Mouse (Mus musculus) embryonic facial prominence, embryonic 10.5 days (tissue): ENCODE results near the gene 1700013G24Rik. TPM values are rescaled to one million over a fixed set of nuclear protein-coding genes. Genes with fewer than 3 reads are reported as not detected.
"Not testable (repeated sequence)": the region's sequence is repeated elsewhere in the genome, so short reads cannot be mapped to it uniquely, and the experiment has no call there.

Source experiments
- DNase-seq: peaks from one replicate; pipeline ENCODE4 v3.0.0-alpha.2; 2017; ENCODE audit warnings: low spot score
- H3K27ac ChIP-seq: fragments of 300-500 bp; sonication (generic); replicated peaks from 2 replicates; pipeline ENCODE4 v1.5.1; 2016; ENCODE audit warnings: mild to moderate bottlenecking
- H3K27me3 ChIP-seq: fragments of 300-500 bp; sonication (generic); replicated peaks from 2 replicates; pipeline ENCODE4 v1.6.1; 2016; ENCODE audit warnings: low read depth, mild to moderate bottlenecking; ENCODE audit not compliant: poor library complexity, severe bottlenecking
- H3K36me3 ChIP-seq: fragments of 300-500 bp; sonication (generic); replicated peaks from 2 replicates; pipeline ENCODE4 v1.6.1; 2016; ENCODE audit warnings: mild to moderate bottlenecking, moderate library complexity
- H3K4me1 ChIP-seq: fragments of 300-500 bp; sonication (generic); 2 replicates; pipeline ENCODE4 v1.6.1; 2016
- H3K4me3 ChIP-seq: fragments of 300-500 bp; sonication (generic); 2 replicates; pipeline ENCODE4 v1.5.1; 2016; ENCODE audit warnings: mild to moderate bottlenecking, moderate library complexity
- H3K9me3 ChIP-seq: fragments of 300-500 bp; sonication (generic); 2 replicates; pipeline ENCODE4 v1.6.1; 2016; ENCODE audit warnings: mild to moderate bottlenecking
- WGBS: fragments of 180-500 bp; shearing (Covaris S2); methylation state at CpG from one replicate; pipeline ENCODE4 v1.1.7; 2016; 5-methylcytosine and 5-hydroxymethylcytosine counted together
- polyA plus RNA-seq: library from polyadenylated mRNA; unstranded; fragments of >200 nt; fragmentation: Nextera tagmentation; extraction: Ambion mirVana; gene quantifications from 2 replicates; pipeline ENCODE4 v1.2.1, GENCODE M21; 2016

1700013G24Rik gene
- not detected in 2 replicates for polyA plus RNA-seq

DNA sequence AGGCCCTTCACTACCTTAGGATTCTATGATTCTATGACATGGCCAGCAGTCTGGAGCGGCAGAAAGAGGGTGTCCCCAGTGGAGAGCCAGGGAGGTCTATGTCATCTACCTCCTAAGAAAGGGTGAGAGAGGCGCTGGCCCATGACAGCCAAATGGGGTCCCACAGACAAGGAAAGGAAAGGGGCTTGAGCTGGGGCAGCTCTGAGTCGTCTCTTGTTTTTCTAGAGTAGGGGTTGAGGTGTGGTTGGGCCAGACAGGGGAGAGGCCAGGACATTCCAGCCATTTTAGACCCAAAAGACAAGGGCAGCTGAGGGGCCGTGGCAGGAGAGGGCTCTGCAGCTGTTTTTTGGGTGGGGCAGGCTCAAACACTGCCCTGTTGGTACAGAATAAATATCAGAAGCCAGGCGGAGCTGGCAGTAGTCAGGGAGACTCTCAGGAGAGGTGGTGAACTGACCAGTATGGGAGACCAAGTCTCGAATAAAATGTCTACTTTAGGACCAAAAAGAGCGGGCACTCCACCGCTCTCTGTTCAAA is at the start of gene 1700013G24Rik:
Gene 1700013G24Rik (plus strand): TSS at position 51 of the 534 bp plus-strand sequence.
- H3K27ac ChIP-seq, result no peak within 1 kb of the TSS
- 82% methylated on average over 8 of the region's 8 CpGs for WGBS
- peaks cover 17% of the 10 kb centered on the region for H3K4me1 ChIP-seq

DNA sequence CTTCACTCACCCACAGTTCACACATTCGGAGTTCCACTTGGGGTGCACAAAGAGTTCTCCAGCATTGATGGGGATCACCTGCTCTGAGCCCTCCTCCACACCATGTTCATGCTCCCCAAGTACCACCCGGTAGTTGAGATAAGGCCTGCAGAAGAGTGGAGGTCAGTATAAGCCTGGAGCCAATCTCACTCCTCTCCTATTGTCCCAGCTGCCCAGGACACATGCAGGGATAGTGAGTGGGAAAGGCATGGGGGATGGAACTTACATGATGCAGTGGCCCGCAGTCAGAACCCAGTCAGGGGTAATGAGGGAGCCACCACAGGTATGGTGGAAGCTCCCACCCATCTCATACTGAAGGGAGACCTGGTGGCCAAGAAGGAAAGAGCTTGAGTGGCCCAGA is 47.5 kb upstream of the 1700013G24Rik start:
- 94% methylated on average over 3 of the region's 3 CpGs for WGBS
- H3K4me3 ChIP-seq, result no peak overlapping the region
- H3K27ac ChIP-seq, result no peak overlapping the region

More for the DNA sequence above, at the start of gene 1700013G24Rik:
- no peak for DNase-seq
- Histone ChIP-seq H3K27me3 (no peaks in the 10 kb centered on the region), H3K9me3 (no peaks in the 10 kb centered on the region), H3K36me3 (no peaks in the 10 kb centered on the region), H3K4me3 (no peak within 1 kb of the TSS)

DNA sequence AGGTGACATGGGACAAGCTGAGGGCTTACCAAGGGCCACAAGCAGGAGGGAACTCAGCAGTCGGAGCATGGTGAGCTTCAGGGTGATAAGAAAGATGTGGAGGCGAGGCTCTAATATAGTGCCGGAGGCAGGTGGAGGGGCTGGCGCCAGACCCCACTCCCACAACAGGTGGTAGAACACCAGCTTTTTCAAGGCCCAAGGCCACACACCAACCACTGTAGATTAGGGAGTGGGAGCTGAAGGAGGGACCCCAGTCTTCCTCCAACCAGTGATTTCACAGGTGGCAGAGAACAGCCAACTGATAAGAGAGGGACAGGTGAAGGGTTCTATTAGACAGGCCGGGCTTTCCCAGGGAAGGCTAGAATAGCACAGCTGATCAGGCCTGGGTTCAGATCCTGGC is 43.4 kb upstream of the 1700013G24Rik start, which contains the start of gene Cela3a:
Gene Cela3a (minus strand): TSS at position 101 of the 400 bp plus-strand sequence.
- H3K9me3 ChIP-seq, result no peaks in the 10 kb centered on the region
- no peaks in the 10 kb centered on the region for H3K4me1 ChIP-seq
- WGBS, result 92% methylated on average over 5 of the region's 5 CpGs
- no peaks in the 10 kb centered on the region for H3K27me3 ChIP-seq
- H3K36me3 ChIP-seq, result no peaks in the 10 kb centered on the region
- H3K27ac ChIP-seq, result no peak within 1 kb of the TSS
- H3K4me3 ChIP-seq, result no peak within 1 kb of the TSS
- no peak for DNase-seq

More for the DNA sequence above, 47.5 kb upstream of the 1700013G24Rik start:
- H3K4me1 ChIP-seq, result no peaks in the 10 kb centered on the region
- DNase-seq, result no peak
- no peaks in the 10 kb centered on the region for H3K9me3 ChIP-seq
- H3K36me3 ChIP-seq, result no peaks in the 10 kb centered on the region
- no peaks in the 10 kb centered on the region for H3K27me3 ChIP-seq

DNA sequence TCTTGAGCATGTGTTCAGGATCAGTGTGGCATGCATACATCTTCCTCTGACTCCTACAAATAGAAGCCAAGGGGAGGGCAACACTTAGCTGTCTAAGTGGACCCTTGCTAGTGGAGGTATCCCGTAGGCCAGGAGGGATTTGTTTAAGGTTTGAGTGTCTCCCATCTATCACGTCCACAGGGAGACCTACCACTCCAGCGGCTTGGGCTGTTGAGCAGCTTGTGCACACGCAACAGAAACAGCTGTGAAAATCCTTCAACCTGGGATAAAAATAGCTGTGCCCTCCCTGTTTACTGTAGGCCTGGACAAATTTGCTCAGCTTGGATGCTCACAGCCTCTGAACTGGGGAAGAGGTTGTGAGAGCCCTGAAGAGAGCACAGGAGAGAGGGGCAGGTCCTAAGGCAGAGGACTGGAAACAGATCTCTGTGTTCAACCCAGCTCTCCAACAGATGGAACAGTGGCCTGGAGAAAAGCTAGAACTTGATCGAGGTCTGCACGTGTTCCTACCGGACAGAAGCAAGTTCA is 40.8 kb upstream of the 1700013G24Rik start:
- H3K27ac ChIP-seq, DNase-seq, H3K36me3 ChIP-seq, H3K9me3 ChIP-seq, H3K4me3 ChIP-seq, H3K27me3 ChIP-seq, H3K4me1 ChIP-seq: not testable (repeated sequence)
- 87% methylated on average over 7 of the region's 7 CpGs for WGBS

DNA sequence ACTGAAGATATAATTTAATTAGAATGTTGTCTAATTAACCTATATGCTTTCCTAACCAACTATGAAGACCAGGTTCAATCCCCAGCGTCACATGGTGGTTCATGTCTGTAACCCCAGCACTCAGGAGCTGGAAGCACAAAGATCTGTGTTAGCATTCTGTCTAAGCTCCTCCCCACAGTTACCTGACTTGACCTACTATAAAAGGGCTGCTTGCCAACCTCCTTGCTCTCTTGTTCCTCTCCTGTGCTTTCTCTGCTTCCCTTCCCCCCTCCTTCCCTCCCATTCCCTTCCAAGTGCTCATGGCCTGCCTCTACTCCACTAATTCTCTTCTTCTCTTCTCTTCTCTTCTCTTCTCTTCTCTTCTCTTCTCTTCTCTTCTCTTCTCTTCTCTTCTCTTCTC is 38.1 kb upstream of the 1700013G24Rik start:
- no peak for DNase-seq
- Histone ChIP-seq H3K4me3 (no peak overlapping the region), H3K9me3 (no peaks in the 10 kb centered on the region), H3K27ac (no peak overlapping the region), H3K27me3 (no peaks in the 10 kb centered on the region), H3K36me3 (no peaks in the 10 kb centered on the region), H3K4me1 (no peaks in the 10 kb centered on the region)
- WGBS, result 66% methylated on average over 1 of the region's 1 CpGs

DNA sequence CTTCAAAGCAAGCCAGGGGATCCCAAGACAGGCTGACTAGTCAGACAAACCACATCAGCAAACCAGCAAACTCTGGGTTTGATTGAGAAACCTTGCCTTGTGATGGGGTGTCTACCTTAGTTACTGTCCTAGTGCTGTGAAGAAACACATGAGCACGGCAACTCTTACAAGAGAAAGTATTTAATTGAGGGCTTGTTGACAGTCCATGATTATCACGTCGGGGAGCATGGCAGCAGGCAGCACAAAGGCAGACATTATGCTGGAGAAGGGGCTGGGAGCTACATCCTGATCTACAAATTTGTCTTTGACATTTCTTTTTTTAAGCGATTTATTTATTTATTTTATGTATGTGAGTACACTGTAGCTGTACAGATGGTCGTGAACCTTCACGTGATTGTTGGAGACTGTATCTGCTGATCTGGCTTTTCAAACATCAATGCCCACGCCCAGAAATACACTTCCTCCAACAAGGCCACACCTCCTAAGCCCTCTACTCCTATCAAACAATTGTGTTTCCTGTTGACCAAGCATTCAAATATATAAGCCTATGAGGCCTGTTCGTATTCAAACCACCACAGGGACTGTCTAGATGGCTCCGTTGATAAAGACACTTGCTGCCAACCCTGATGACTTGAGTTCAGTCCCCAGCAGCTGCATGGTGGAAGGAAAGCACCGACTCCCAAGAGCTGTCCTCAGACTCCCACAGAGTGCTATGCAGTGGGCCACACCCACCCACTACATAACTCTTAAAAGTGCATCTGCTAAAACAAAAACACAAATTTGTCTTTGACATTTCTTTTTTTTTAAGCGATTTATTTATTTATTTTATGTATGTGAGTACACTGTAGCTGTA is 35.1 kb upstream of the 1700013G24Rik start:
- 78% methylated on average over 11 of the region's 11 CpGs for WGBS

DNA sequence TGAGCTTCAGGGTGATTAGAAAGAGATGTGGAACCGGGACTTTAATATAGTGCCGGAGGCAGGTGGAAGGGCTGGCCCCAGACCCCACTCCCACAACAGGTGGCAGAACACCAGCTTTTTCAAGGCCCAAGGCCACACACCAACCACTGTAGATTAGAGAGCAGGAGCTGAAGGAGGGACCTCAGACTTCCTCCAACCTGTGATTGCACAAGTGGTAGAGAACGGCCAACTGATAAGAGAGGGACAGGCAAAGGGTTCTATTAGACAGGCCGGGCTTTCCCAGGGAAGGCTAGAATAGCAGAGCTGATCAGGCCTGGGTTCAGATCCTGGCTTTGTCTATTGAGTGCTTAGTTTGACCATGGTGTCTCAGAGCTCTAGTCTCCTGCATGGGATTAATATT is 22.6 kb upstream of the 1700013G24Rik start, which contains the start of gene Cela3b:
Gene Cela3b (minus strand): TSS at position 39 of the 400 bp plus-strand sequence.
- H3K27ac ChIP-seq, result no peak within 1 kb of the TSS
- H3K4me3 ChIP-seq, result no peak within 1 kb of the TSS
- H3K4me1 ChIP-seq, result no peaks in the 10 kb centered on the region
- no peaks in the 10 kb centered on the region for H3K9me3 ChIP-seq
- no peaks in the 10 kb centered on the region for H3K27me3 ChIP-seq
- 90% methylated on average over 4 of the region's 4 CpGs for WGBS
- no peak for DNase-seq
- H3K36me3 ChIP-seq, result no peaks in the 10 kb centered on the region

More for the DNA sequence above, 35.1 kb upstream of the 1700013G24Rik start:
- Histone ChIP-seq H3K9me3 (no peaks in the 10 kb centered on the region), H3K4me3 (no peak overlapping the region), H3K36me3 (no peaks in the 10 kb centered on the region), H3K4me1 (no peaks in the 10 kb centered on the region), H3K27me3 (no peaks in the 10 kb centered on the region), H3K27ac (no peak overlapping the region)
- DNase-seq, result no peak

DNA sequence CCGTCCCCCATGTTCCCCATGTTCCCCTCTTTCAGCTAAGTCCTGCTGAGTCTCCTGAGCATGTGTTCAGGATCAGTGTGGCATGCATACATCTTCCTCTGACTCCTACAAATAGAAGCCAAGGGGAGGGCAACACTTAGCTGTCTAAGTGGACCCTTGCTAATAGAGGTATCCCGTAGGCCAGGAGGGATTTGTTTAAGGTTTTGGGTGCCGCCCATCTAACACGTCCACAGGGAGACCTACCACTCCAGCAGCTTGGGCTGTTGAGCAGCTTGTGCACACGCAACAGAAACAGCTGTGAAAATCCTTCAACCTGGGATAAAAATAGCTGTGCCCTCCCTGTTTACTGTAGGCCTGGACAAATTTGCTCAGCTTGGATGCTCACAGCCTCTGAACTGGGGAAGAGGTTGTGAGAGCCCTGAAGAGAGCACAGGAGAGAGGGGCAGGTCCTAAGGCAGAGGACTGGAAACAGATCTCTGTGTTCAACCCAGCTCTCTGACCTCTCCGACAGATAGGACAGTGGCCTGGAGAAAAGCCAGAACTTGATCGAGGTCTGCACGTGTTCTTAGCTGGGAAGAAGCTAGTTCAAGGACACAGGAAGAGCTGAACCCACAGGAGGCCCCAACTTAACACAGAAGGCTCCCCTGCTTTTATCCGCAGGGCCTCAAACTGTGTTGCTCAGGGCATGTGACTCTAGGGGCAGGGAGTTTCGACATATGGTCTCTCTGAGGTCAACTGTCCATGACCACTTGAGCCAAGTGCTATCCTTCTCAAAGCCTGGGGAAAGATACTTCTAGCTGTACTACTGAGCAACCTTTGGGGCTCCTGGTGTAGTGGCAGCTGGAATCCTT is 20.2 kb upstream of the 1700013G24Rik start:
- H3K4me1 ChIP-seq, H3K27me3 ChIP-seq, DNase-seq, H3K36me3 ChIP-seq, H3K4me3 ChIP-seq, H3K9me3 ChIP-seq, H3K27ac ChIP-seq: not testable (repeated sequence)
- 85% methylated on average over 10 of the region's 10 CpGs for whole genome bisulfite sequencing

DNA sequence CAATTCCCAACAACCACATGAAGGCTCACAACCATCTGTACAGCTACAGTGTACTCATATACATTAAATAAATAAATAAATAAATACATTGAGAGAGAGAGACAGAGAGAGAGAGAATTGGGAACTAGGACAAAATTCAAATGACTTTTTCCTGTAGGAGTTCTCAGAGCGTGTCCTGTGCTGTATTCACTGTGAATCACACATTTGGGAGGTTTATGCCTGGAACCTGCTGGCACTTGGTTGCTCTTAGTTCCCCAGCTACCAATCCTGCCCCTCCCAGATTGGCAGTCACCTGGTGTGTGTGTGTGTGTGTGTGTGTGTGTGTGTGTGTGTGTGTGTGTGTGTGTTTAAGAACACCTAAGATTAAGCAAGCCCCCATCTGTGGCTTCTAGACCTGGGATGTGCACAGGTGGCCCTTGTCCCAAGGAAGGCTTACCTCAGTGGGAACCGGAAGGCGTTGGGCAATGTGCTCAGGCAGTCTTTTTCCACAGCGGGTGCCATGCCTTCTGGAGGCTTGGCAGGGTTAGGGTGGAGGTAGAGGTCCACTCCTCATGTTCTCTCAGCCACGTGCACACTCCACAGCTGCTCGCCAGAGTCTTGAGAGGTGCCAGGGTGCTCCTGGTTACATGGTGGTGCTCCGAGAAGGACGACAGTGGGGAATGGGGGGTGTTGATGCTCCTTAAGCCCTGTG is 16.0 kb upstream of the 1700013G24Rik start:
- Histone ChIP-seq H3K27me3 (no peaks in the 10 kb centered on the region), H3K36me3 (no peaks in the 10 kb centered on the region), H3K9me3 (no peaks in the 10 kb centered on the region), H3K4me3 (no peak overlapping the region), H3K27ac (no peak overlapping the region), H3K4me1 (no peaks in the 10 kb centered on the region)
- WGBS, result 86% methylated on average over 8 of the region's 8 CpGs
- no peak for DNase-seq

DNA sequence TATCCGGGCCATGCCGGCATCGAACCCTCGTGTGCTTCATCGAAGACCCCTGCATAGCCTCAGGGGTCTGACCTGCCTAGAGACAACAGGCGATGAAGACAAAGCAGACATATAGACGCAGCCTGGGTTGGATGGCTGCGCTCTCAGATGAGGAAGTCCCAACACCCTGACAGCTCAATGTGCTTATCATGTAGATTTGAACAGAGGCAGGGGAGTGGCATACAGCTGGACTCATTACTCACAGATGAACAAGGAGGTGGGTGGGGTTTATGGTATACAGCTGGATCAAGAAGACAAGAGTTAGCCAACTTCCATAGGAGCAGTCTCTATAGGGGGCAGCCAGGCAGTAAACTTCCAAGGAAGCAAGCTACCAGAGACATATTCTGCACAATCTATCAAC is 14.2 kb upstream of the 1700013G24Rik start:
- Histone ChIP-seq H3K36me3 (no peaks in the 10 kb centered on the region), H3K4me1 (0 out of 2 replicates have a peak, but pooled peaks cover 1% of the 10 kb centered on the region), H3K4me3 (no peak overlapping the region), H3K9me3 (no peaks in the 10 kb centered on the region), H3K27ac (no peak overlapping the region), H3K27me3 (no peaks in the 10 kb centered on the region)
- 90% methylated on average over 8 of the region's 8 CpGs for WGBS
- DNase-seq, result no peak

DNA sequence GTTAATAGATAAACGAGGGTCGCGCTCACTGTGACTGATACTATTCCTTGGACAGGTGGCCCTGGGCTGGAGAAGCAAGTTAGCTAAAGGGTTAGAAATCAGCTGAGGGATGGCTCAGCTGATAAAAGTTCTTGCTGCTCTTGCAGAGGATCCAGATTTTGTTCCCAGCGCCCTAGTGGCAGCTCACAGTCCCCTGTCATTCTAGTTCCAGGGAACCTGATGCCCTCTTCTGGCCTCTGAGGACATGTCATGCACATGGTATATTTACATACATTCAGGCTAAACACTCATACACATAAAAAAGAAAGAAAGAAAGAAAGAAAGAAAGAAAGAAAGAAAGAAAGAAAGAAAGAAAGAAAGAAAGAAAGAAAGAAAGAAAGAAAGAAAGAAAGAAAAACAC is 11.8 kb upstream of the 1700013G24Rik start:
- Histone ChIP-seq H3K27ac (no peak overlapping the region), H3K4me3 (no peak overlapping the region), H3K36me3 (no peaks in the 10 kb centered on the region), H3K27me3 (no peaks in the 10 kb centered on the region), H3K4me1 (0 out of 2 replicates have a peak, but pooled peaks cover 2% of the 10 kb centered on the region), H3K9me3 (no peaks in the 10 kb centered on the region)
- 79% methylated on average over 4 of the region's 4 CpGs for WGBS
- no peak for DNase-seq

DNA sequence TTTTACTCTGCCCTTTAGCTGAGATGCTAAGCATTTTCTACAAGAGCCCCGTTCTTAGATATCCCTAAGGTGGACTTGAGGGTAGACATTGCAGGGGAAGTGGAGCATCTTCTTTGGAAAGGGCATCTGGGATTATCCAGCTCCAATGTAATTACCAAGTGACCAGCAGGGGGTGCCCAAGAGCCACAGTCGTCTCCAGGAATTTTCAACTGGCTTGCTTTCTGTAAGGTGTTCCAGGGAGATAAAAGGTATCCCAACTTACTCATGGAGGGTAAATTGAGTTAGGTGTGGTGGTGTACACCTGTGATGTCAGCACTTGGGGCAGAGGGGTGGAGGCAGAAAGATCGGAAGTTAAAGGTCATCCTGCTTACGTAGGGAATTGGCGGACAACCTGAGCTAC is 9.5 kb upstream of the 1700013G24Rik start:
- no peaks in the 10 kb centered on the region for H3K36me3 ChIP-seq
- peaks cover 10% of the 10 kb centered on the region for H3K4me1 ChIP-seq
- DNase-seq, result peak; percentile 79
- H3K4me3 ChIP-seq, result no peak overlapping the region; the same call in 1 of the 2 replicates
- no peaks in the 10 kb centered on the region for H3K9me3 ChIP-seq
- no peak overlapping the region for H3K27ac ChIP-seq
- 24% methylated on average over 5 of the region's 5 CpGs for WGBS
- H3K27me3 ChIP-seq, result no peaks in the 10 kb centered on the region
